Mouse (Mus musculus): ENCODE measurements at regions not wholly inside any gene's neighbourhood (a gene's known extent, or its start where the extent isn't known, plus 50 kb on each side); places are given as distances from the start of the nearest gene placed in this dataset.

DNA sequence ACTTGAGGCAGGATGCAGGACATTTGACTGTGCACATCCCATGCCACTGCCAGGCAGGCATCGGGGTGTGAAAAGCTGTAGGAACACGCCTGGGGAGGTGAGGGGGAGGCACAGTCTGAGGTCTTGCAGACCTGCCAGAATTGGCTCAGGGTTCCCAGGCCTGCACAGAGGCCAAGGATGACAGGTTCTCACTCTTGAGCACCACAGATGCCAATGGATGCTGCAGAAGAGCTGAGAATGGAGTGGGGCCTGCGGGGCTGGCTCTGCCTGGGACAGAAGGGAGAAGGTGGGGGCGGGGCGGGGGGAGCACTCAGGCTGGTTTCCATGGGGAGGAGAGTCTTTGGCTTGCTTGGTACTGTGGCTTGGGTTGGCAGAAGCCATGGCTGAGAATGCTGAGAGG lies 469.2 kb upstream of the Syt1 start:
- peak; percentile 23 to 29 for DNase-seq

GRCm38 (mm10) chr10:109466516-109466915 lies 455.7 kb upstream of the Syt1 start:
- no peak for DNase-seq

DNA sequence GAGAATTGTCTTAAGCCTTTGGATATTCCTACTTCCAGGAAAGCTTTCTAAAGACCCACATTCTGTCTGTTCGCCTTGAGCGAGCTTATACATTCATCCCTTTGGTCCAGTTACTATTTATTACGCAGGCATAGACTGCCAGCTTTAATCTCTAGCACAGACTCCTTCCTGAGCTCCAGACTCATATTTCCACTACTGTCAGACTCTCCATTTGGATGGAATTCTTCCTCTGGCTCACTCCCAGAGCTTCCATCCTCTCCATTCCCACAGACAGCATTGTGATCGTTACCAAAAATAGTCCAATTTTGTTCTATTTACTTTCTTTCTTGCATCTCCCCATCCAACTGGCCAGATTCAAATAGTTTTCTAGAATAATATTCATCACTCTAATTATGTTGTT lies 420.3 kb upstream of the Syt1 start:
- DNase-seq: peak; percentile 5 to 8

- DNase-seq: no peak
Measured at GRCm38 (mm10) chr10:109427878-109428277, 417.1 kb upstream of the Syt1 start.

DNA sequence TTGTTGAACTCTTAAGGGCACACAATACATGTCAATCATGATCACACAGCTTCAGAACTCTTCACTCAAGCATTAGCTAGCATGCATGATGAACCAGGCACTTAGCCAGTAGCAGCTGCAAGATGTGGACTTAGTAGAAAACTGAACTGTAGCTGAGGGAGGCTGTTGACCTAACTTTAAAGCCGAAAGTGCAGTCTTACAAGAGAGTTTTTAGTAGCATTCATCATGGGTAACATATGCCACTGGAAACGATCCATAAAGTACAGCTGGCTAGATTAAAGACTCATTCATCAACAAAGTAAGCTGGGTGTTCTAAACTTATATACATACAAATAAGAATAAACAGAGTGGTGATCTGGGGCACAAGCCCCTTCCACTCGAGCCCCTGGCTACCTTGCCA lies 396.2 kb upstream of the Syt1 start:
- no peak for DNase-seq

GRCm38 (mm10) chr10:109405116-109405685 lies 394.4 kb upstream of the Syt1 start:
- no peak for DNase-seq

GRCm38 (mm10) chr10:109383758-109384157 lies 373.0 kb upstream of the Syt1 start:
- DNase-seq: no peak

GRCm38 (mm10) chr10:109378846-109379245 lies 368.1 kb upstream of the Syt1 start:
- DNase-seq: peak in 1 of 2 experiments; percentile 6

GRCm38 (mm10) chr10:109360161-109360560 lies 349.4 kb upstream of the Syt1 start:
- DNase-seq: no peak

GRCm38 (mm10) chr10:109358812-109359211 lies 348.0 kb upstream of the Syt1 start:
- DNase-seq: no peak

- no peak for DNase-seq
Measured at GRCm38 (mm10) chr10:109332846-109333386, 322.1 kb upstream of the Syt1 start.

- no peak for DNase-seq
Measured at GRCm38 (mm10) chr10:109309286-109309685, 298.5 kb upstream of the Syt1 start.

GRCm38 (mm10) chr10:109300199-109300598 lies 289.4 kb upstream of the Syt1 start:
- no peak for DNase-seq

GRCm38 (mm10) chr10:109299785-109300184 lies 289.0 kb upstream of the Syt1 start:
- peak in 1 of 2 experiments; percentile 2 for DNase-seq

GRCm38 (mm10) chr10:109283348-109283747 lies 272.6 kb upstream of the Syt1 start:
- no peak for DNase-seq

DNA sequence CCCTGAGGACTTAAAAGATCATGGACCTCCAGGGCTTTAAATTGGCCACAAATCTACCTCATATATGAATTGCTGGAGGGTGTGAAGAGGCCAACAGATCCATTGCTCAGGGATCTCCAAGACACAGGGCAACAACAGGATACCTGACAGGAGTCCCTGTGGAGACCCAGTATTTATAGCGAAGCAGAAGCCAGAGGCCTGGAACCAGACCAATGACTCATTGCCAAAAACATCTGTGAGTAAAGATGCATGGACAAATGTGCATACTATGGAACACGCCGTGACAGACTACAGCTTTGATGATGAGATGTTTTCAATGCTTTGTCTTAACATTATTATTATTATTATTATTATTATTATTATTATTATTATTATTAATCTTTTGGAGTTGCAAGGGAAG lies 239.0 kb upstream of the Syt1 start:
- DNase-seq: no peak

- DNase-seq: peak; percentile 84 to 91
Measured at GRCm38 (mm10) chr10:109246328-109246727, 235.5 kb upstream of the Syt1 start.

- no peak for DNase-seq
Measured at GRCm38 (mm10) chr10:109237026-109237425, 226.2 kb upstream of the Syt1 start.

DNA sequence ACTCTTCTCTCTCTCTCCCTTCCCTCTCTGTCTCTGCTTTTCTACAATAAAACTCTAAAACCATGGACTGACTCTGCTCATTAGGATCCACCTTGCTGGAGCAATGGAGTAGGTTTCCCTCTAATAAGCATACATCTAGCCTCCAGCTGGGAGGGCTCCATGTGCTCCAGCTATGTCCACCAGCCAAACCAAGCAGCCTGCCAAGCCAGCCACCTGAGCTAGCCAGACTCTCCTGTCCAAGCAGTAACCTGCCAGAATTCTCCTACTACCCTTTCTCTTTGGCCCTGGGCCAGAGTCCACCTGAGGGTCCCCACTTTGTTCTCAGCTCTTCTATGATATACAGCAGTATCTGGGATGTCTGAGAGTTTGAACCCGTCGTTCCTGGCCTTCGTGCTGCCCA lies 216.2 kb upstream of the Syt1 start:
- peak; percentile 58 to 71 for DNase-seq

DNA sequence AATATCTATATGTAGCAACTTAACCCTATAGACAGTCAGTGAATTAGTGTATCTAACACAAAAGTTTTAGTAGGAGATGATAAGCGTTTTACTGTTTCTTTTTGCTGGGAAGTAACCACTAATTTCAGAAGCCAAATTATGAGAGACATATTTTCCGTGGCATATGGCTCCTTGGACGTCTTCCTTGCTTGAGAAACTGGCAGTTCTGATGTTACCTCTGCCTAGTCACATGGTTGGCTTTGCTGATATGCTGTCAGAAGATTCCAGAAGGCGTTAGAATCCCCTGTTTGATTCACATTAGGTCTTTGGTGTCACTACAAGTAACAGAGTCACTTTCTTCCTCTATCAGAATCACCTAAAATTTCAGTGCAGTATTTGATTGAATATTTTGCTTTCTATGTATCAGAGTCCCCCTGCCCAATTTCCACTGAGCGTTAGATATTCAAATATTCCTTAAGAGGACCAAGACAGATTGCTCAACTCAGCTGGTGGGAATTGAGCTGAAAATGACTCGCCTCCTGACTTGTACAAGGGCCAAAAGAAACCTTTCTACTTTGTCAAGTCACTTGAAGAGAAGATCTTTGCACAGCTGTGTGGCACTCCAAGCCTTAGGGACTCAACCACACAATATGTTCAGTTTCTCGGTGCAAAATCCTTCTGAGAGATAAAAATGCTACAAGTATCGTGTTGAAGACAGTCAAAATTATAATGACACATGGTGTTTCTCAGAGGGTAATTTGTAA lies 178.2 kb upstream of the Syt1 start:
- DNase-seq: peak; percentile 57 to 62

DNA sequence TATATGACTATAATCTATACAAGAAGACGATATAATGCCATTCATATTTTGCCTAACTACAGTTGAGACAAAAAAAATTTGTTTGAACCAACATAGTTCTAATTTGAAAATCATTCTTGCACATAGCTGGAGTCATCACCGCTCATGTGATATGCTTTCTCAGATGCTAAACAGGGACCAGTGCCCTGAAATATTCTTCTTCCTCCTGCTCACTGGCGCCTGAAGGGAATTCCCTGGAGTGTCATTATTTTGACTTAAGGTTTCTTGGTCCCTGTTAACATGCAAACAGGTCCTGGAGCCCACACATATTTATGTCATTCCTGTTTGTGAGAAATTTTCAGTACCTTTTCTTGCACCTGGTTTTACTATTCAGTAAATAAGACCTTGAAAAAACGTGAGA lies 177.5 kb upstream of the Syt1 start:
- DNase-seq: peak; percentile 16 to 28

DNA sequence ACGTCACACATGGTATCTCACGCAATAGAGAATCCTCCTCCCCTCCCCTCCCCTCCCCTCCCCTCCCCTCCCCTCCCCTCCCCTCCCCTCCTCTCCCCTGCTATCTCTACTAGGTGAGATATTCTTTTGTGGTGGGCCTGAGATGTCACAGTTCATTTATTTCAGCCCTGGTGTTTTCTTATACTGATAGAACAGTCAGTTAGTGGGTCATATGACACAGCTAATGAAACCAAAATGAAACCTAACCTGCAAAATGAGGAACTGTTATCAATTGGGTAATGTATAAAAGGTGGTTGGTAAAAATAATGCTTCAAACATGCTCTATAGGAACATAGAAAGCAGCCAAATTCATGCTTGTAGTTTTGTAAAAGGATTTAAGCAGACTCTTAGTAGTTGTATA lies 174.5 kb upstream of the Syt1 start:
- DNase-seq: no peak

DNA sequence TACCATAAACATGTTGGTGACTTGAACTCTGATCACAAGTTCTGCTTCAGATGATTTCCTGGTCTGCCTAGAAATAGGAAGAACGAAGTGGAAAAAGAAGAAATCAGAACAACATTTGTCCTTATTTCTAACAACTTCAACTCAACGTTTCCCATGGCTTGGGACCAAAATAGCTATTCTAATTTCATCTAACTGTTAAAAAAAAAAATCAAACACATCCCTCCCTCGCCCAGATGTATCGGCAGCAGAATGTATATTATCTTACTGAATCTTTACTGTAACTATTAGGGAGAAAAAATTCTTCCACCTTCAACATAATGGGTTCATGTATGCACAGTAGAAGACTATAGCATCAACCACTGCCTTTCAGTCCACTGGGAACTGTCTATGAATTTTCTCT lies 169.7 kb upstream of the Syt1 start:
- no peak for DNase-seq

- DNase-seq: no peak
Measured at GRCm38 (mm10) chr10:109160730-109161129, 149.9 kb upstream of the Syt1 start.

- DNase-seq: no peak
Measured at GRCm38 (mm10) chr10:109155768-109156167, 145.0 kb upstream of the Syt1 start.

All from cerebellum, adult 18-20 months (tissue).